Mouse (Mus musculus) liver, adult 2 months (tissue): ENCODE data around the gene Fam57b. TPM values are rescaled to one million over a fixed set of nuclear protein-coding genes. Genes with fewer than 3 reads are reported as not detected.

Experiments used
- DNase-seq: peaks from one replicate; pipeline ENCODE4 v3.0.0-alpha.2; 2011; ENCODE audit warnings: low read depth, low spot score; ENCODE audit errors: extremely low read depth
- H3K27ac ChIP-seq: fragments of 200-500 bp; replicated peaks from 2 replicates; pipeline ENCODE4 v1.5.1; 2012; ENCODE audit warnings: low read depth, mild to moderate bottlenecking, control low read depth, inconsistent platforms, low read length; ENCODE audit not compliant: insufficient read depth
- H3K27me3 ChIP-seq: fragments of 200-500 bp; 2 replicates; pipeline ENCODE4 v1.6.1; 2012; ENCODE audit warnings: mild to moderate bottlenecking, moderate library complexity, low read length, inconsistent platforms; ENCODE audit not compliant: control insufficient read depth, insufficient read depth
- H3K36me3 ChIP-seq: fragments of 200-500 bp; 2 replicates; pipeline ENCODE4 v1.6.1; 2012; ENCODE audit warnings: low read length, inconsistent platforms; ENCODE audit not compliant: control insufficient read depth, insufficient read depth
- H3K4me1 ChIP-seq: fragments of 200-500 bp; 2 replicates; pipeline ENCODE4 v1.6.1; 2011; ENCODE audit warnings: low read length; ENCODE audit not compliant: control insufficient read depth, insufficient read depth
- H3K4me3 ChIP-seq: fragments of 200-500 bp; 2 replicates; pipeline ENCODE4 v1.5.1; 2011; ENCODE audit warnings: low read depth, mild to moderate bottlenecking, control low read depth, low read length, moderate library complexity; ENCODE audit not compliant: insufficient read depth
- H3K79me2 ChIP-seq: fragments of 200-500 bp; 2 replicates; pipeline ENCODE4 v1.6.1; 2012; ENCODE audit warnings: inconsistent platforms, mild to moderate bottlenecking, low read length, moderate library complexity; ENCODE audit not compliant: control insufficient read depth, insufficient read depth
- H3K9ac ChIP-seq: fragments of 200-500 bp; 2 replicates; pipeline ENCODE4 v1.6.1; 2012; ENCODE audit warnings: low read depth, mild to moderate bottlenecking, control low read depth, inconsistent platforms, low read length
- CTCF ChIP-seq: fragments of 200-500 bp; IDR thresholded peaks from 2 replicates; pipeline ENCODE4 v1.5.1; 2011; ENCODE audit warnings: low read depth, low read length, control low read depth
- POLR2A ChIP-seq: fragments of 200-500 bp; IDR thresholded peaks from 2 replicates; pipeline ENCODE4 v1.6.1; 2011; ENCODE audit warnings: low read length, control low read depth; ENCODE audit not compliant: insufficient read depth; ENCODE audit errors: extremely low read depth
- WGBS: fragments of 180-500 bp; shearing (Covaris S2); methylation state at CpG from one replicate; pipeline ENCODE4 v1.1.7; 2018; 5-methylcytosine and 5-hydroxymethylcytosine counted together
- polyA plus RNA-seq: library from polyadenylated mRNA; depleted of rRNA; stranded (reverse); fragments of >200 nt; gene quantifications from 2 replicates; pipeline ENCODE4 v1.2.3, GENCODE M21; 2012
- total RNA-seq: library from RNA; depleted of rRNA; stranded (reverse); fragments of >200 nt; gene quantifications from 2 replicates; pipeline ENCODE4 v1.2.3, GENCODE M21; 2014

Gene Fam57b
- total and polyA plus RNA-seq, 2 experiments = 0.44 TPM; not detected in 1

GRCm38 (mm10) chr7:126803181-126803580 is 5.7 kb downstream of the Fam57b start:
- Histone ChIP-seq H3K27ac (no peak overlapping the region), H3K4me1 (no peaks in the 10 kb centered on the region), H3K36me3 (no peaks in the 10 kb centered on the region), H3K27me3 (no peaks in the 10 kb centered on the region), H3K4me3 (no peak overlapping the region), H3K79me2 (peaks cover 3% of the 10 kb centered on the region; the same call in 1 of the 2 replicates), H3K9ac (no peak overlapping the region)
- TF ChIP-seq POLR2A = no peak
- 90% methylated on average over 6 of the region's 6 CpGs for WGBS
- DNase-seq = no peak

DNA sequence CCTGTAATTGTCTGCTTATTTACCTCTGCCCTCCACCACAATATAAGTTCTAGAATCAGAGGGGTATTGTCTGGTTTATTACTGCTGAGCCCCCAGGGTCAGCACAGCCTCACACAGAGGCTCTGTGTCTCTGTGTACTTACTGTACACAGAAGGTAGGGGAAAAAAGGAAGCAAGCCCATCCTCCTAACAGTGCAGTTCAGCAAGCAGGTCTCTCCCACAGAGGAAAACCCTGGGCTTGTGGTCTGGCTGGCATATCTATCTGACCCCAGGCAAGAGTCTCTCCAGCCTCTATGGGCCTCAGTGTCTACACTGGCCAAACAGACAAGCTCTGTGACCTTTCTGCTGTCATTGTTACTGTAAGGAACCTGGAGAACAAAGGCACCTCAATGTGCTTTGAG is 6.3 kb downstream of the Fam57b start:
- H3K27me3 ChIP-seq = no peaks in the 10 kb centered on the region
- H3K9ac ChIP-seq = no peak overlapping the region
- H3K36me3 ChIP-seq = no peaks in the 10 kb centered on the region
- H3K27ac ChIP-seq = no peak overlapping the region
- no peak overlapping the region for H3K4me3 ChIP-seq
- TF ChIP-seq POLR2A (no peak), CTCF (no peak)
- peaks cover 1% of the 10 kb centered on the region; the same call in 1 of the 2 replicates for H3K79me2 ChIP-seq
- no peaks in the 10 kb centered on the region for H3K4me1 ChIP-seq
- no peak for DNase-seq

DNA sequence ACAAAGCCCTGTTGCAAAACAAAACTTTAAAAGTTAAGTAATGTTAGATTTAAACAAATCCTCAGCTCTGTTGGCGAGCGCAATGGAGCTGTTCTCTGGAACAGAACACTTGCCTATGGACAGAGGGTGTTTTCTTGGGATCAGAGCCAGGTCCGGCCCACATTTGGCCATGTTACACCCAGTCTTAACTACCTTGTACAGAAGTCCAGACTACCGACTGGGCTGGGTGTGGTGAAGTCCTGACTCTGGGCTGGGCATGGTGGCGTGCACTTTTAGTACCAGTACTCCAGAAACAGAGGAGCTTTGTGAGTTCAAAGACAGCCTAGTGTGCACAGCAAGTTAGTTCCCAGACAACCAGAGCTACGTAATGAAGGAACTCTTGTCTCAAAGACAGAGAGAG is 9.5 kb downstream of the Fam57b start:
- TF ChIP-seq CTCF (no peak), POLR2A (no peak)
- H3K4me1 ChIP-seq = no peaks in the 10 kb centered on the region

GRCm38 (mm10) chr7:126807405-126807804 is 9.9 kb downstream of the Fam57b start:
- no peak overlapping the region for H3K4me3 ChIP-seq
- H3K27ac ChIP-seq = no peak overlapping the region
- H3K4me1 ChIP-seq = no peaks in the 10 kb centered on the region
- no peak for DNase-seq
- TF ChIP-seq CTCF (no peak), POLR2A (no peak)
- no peaks in the 10 kb centered on the region for H3K36me3 ChIP-seq
- 80% methylated on average over 4 of the region's 4 CpGs for whole genome bisulfite sequencing
- no peaks in the 10 kb centered on the region for H3K27me3 ChIP-seq
- H3K79me2 ChIP-seq = no peaks in the 10 kb centered on the region
- no peak overlapping the region for H3K9ac ChIP-seq

More for the DNA sequence above, 9.5 kb downstream of the Fam57b start:
- peak; percentile 73 for DNase-seq
- Histone ChIP-seq H3K79me2 (no peaks in the 10 kb centered on the region), H3K9ac (no peak overlapping the region), H3K36me3 (no peaks in the 10 kb centered on the region), H3K27ac (no peak overlapping the region), H3K27me3 (no peaks in the 10 kb centered on the region), H3K4me3 (no peak overlapping the region)
- WGBS = 43% methylated on average over 6 of the region's 6 CpGs

DNA sequence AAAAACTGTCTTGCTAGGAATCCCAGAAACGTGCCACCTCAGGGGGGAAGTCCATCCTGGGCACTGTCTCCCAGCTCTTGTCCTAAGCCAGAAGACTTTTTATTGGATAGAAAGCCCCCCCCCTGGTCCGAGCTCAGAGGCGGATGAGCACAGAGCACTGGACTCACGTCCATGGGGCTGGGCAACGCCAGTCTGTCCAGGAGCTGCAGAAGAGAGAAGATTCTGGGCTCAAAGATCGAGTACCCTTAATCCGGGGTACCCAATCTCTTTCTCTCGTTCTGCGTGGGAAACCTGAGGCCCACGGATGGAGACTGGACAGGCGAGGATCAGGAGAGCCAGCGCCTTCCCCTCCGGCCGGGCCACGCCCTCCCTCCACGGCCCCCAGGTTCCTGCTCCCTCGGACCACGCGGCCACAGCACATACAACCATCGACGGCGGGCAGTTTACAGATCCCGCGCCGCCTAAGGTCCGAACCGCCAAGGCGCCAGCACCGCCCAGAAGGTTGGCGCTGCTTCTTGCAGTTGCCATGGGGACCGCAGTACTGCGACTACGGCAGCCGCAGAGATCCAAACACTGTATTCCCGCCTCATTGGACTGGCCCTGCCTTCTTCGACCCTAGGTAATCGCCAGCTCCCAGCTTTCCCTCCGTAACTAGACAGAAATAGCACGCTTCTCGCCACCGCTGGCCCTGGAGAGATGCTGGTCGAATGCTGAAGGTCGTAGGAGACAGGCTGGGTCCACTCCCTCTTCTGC is 11.4 kb downstream of the Fam57b start:
- WGBS = 3% methylated on average over 43 of the region's 43 CpGs

DNA sequence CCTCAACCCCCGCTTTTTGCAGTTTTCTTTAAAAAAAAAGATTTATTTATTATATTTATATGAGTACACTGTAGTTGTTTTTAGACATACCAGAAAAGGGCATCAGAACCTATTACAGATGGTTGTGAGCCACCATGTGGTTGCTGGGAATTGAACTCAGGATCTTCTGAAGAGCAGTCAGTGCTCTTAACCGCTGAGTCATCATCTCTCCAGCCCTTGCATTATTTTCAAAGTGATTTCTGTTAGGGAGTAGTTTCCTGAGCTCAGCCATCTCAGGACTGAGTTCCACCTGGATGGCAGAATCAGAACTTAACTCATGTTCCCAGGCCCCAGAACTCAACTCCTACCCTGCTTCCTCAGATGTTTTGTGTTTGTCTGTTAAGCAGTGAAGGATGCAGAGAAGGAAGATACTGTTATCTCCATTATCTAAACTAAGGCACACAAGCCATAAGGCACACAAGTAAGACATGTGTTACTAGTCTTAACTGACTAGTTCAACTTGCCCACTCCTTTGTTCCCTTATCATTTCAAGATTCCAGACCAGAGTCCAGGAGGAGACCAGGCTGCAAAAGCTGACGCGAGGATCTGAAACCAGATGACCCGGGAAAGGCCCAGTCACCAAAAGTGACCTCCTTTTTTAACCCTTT is 12.4 kb downstream of the Fam57b start:
- no peak overlapping the region for H3K9ac ChIP-seq
- 44% methylated on average over 5 of the region's 5 CpGs for WGBS
- no peaks in the 10 kb centered on the region for H3K36me3 ChIP-seq
- H3K4me3 ChIP-seq = no peak overlapping the region
- H3K4me1 ChIP-seq = no peaks in the 10 kb centered on the region
- no peaks in the 10 kb centered on the region for H3K79me2 ChIP-seq
- no peak for DNase-seq
- TF ChIP-seq POLR2A (no peak), CTCF (no peak)
- no peaks in the 10 kb centered on the region for H3K27me3 ChIP-seq
- no peak overlapping the region for H3K27ac ChIP-seq

More for the DNA sequence above, 11.4 kb downstream of the Fam57b start:
- no peak overlapping the region for H3K27ac ChIP-seq
- H3K36me3 ChIP-seq = no peaks in the 10 kb centered on the region
- no peaks in the 10 kb centered on the region for H3K27me3 ChIP-seq
- no peak for TF ChIP-seq CTCF
- TF ChIP-seq POLR2A = no peak
- DNase-seq = peak; percentile 84
- peak overlapping the region; percentile 66 for H3K4me3 ChIP-seq
- no peaks in the 10 kb centered on the region for H3K4me1 ChIP-seq
- H3K9ac ChIP-seq = peak overlapping the region; percentile 68
- H3K79me2 ChIP-seq = no peaks in the 10 kb centered on the region
